Mouse (Mus musculus) lung, adult 10 weeks (tissue): Measurements from ENCODE around the gene Gm21677. TPM values are rescaled to one million over a fixed set of nuclear protein-coding genes. Genes with fewer than 3 reads are reported as not detected.

Source experiments
- polyA plus RNA-seq: library from polyadenylated mRNA; stranded (reverse); fragments of 350-450 nt; fragmentation: Illumina TruSeq; extraction: RNeasy Lipid Tissue Mini Kit (QIAGEN cat#74804); gene quantifications from one replicate; pipeline ENCODE4 v1.2.3, GENCODE M21; 2014; ENCODE audit warnings: low read depth, low replicate concordance; ENCODE audit not compliant: insufficient read depth

The Gm21677 gene
- polyA plus RNA-seq, result not detected

DNA sequence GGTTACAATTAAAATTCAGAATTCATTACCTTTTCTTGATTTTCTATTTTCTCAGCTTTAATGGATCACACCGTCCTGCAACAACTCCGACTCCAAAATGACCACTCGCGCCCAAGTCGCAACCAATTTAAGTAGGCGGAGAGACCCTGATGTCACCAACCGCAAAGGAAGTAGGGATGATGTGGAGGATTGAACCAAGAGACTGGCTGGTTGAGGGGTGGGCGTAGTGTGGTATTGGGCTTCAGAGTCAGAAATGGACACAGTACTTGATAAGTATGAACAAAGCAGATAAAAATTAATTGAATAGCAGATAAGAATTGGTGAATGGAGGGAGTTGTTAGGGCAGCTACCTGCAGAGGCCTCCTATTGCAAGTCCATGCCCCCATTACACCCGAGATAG lies at the start of gene Gm21677:
TSS of gene Gm21677 (minus strand) at position 101 of the 400 bp plus-strand sequence.

DNA sequence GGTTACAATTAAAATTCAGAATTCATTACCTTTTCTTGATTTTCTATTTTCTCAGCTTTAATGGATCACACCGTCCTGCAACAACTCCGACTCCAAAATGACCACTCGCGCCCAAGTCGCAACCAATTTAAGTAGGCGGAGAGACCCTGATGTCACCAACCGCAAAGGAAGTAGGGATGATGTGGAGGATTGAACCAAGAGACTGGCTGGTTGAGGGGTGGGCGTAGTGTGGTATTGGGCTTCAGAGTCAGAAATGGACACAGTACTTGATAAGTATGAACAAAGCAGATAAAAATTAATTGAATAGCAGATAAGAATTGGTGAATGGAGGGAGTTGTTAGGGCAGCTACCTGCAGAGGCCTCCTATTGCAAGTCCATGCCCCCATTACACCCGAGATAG lies 39.0 kb upstream of the Gm21677 start, which contains the start of gene Gm21693:
TSS of gene Gm21693 (minus strand) at position 101 of the 400 bp plus-strand sequence.

Other genes starting within 250 kb of the Gm21677 start
- gene Gm21693, start 38.9 kb upstream of the Gm21677 start, polyA plus RNA-seq, result not detected
- not detected for gene Gm21704, start 103.7 kb upstream of the Gm21677 start, polyA plus RNA-seq
- gene Gm21708, start 103.7 kb upstream of the Gm21677 start, polyA plus RNA-seq, result not detected